Mouse (Mus musculus) retina, postnatal 1 day (tissue): ENCODE data around the gene Zfp800.

Experiments used
- DNase-seq: peaks from one replicate; pipeline ENCODE4 v3.0.0-alpha.2; 2012

Zfp800 gene

DNA sequence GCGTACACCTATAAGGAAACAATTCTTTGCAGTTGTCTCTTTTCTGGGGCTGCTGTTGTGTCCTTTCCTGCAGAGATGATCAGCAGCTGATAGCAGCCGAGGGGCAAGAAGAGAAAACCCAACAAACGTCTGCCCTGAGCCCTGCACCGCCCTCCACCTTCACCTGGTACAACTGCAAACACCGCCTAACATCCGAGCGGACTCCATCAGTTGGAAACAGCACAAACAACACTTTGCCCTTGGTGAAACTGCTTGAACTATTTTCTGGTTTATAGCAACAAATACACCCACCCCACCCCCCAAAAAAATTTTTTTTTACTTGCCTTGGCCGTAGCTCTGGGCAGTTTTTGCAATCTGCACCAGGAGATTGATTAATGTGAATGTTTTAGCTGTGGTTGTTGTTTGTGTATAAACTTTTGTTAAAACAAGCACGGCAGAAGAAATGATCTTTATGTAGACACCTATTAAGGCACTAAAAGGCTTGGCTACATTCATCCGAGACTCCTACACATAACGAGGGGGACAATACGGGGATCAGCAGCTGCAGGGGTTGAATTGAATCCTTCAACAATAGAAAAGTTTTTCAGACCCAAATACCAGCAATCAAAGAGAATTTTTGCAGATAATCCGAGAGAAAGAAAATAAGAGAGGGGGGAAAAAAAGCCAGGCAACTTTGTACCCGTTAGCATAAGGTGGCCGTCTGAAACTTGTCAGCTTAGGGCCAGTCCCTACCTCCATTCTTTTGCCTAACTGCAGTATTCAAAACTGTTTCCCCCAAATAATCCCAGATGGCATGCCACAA is 1.6 kb downstream of the Zfp800 start:
- DNase-seq, result no peak

DNA sequence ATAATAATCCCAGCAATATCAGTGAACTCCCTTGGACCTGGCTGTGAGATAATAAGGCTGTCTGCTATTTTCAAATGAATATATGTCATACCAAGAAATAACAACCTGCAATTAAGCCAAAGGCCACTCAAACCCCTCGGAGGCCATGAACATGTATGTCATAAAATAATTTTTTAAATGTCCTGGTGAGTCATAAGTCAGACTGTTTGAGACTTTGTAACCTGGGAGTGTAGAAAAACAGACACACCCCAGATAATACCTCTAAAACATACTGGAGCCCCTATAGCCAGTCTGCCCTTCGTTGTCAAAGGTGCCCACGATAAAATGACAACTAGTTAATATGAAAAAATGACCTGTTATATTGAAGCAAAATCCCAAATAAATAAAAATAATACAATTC is 8.8 kb downstream of the Zfp800 start:
- no peak for DNase-seq

DNA sequence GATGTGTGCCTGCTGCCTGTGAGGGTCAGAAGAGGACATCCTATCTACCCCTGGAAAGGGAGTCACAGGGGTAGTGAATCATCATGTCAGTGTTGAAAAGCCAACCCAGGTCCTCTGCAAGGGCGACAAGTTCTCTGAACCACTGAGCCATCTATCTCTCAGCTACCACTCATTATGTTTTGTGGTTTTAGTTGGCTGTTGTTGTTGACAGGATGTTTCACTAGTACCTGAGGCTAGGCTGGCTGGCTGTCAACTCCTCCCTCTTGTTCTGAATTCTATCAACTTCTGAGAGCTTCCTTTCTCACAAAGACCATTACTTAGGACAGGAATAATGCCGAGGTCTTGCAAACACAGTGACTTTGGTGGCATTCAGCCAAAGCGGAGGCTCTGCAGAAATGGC is 12.6 kb downstream of the Zfp800 start:
- DNase-seq, result no peak

DNA sequence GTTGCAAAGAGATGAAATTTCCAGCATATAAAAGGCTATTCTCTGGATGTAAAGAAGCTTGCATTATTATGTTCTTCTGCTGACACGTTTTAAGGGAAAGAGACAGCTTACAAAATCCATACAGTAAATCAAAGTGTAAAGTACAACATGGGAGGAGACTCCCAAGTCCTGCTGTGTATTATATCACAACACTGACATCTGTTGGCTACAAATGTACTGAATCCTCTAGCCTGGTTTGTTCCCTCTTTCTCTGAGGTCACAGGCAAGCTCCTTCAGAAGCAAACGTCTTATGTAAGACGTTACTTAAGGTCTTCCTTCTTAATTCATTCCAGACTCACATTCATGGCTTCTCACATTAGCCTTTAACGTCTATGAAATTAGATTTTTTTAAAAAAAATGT is 15.8 kb downstream of the Zfp800 start:
- DNase-seq, result no peak

DNA sequence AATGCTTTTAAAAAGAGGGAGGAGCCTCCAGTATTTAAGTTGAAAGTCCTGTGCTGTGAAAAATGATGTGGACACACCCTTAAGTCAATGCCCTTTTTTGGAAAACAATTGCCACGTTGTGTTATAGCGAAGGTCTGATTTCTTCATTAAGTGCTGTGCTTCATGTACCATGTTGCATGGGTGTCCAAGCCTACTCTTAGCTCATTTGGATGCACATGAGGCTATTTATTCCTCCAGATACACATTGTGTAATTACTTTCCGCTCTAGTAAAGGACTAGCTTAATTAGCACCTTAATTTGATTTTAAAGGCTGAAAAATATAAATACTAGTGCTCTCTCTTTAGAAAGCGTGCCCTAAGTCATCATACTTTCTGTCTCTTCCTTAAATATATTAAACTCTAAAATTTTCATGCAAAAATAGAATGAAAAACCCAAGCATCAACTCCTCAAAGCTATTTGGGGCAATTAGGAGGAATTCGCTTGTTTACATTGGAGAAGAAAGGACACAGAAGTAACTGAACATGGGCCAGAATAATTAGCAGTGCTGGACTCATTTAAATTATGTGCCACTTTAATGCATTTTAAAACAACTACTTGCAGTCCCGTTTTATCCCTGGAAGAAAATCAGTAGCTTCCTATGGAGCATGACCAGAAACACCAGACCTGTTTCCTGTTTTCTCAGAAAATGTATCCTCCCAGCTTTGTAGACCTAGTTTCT is 27.7 kb downstream of the Zfp800 start:
- DNase-seq, result peak; percentile 67

DNA sequence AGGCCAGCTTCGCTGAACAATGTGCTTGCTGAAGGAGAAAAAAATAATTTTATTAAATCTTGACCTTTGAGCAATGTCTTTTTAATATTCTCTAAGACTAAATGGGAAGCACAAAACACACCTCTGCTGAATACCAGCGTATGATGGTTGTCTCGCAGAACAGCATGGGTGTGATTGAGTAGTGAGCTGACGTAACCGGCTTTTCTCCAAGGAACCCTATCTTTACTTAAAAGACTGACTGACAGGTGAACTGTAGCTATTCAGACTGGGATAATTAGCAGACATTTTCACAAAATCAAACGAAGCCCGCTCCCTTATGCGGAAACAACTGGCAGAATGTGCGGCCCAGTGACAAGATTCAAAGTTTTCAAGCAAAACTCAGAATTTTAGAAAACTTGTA is 30.2 kb downstream of the Zfp800 start:
- no peak for DNase-seq

DNA sequence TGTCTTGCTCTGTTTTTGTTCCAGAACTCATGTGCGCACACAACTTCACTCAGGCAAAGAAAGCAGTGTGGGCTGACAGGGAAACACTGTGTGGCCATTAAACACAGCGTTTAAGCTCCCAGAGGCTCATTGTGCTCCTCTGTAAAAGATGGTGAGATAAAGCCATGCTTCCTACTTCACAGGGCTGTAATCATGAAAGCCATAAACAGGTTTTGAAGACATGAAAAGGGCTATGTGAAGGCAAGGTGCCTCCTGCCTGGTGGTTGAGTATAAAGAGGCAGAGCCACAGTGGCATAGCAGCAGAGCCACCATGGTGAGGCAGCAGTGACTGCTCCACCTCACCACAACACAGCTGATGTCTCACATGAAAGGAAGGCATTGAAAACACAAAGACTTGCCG is 46.7 kb downstream of the Zfp800 start:
- no peak for DNase-seq

DNA sequence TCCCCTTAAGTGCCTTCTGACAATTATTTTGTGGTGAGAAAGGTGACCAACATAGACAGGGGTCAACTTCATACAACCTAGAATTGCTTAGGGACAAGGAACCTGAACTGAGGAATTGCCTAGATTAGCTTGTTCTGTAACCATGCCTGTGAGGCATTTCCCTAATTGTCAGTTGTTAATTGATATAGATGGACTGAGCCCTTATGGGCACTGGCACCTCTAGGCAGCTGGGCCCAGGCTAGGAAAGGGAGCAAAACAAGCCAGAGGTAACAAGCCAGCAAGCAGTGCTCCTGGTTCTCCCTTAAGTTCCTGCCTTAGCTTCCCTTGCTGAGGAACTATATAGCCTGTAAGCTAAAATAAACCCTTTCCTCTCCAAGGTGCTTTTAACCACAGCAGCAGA is 52.1 kb downstream of the Zfp800 start:
- no peak for DNase-seq

DNA sequence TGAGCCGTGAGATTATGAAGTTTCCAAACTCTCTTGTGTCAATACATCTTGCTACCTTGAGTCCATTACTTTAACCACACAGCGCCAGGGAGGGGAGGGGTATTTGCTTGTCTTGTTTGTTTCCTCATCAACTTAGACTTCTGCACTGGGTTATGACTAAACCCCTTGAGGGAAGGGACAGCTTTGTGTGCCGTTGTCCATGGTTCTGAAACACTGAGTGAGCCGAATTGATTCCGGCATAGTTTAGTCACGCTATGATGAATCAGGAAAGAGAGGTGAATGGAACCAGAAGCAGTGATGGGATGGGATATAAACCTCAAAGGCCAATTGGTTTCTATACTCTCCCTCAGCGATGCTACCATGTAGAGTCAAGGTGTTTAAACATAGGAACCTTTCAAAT is 52.6 kb downstream of the Zfp800 start:
- DNase-seq, result peak; percentile 58

DNA sequence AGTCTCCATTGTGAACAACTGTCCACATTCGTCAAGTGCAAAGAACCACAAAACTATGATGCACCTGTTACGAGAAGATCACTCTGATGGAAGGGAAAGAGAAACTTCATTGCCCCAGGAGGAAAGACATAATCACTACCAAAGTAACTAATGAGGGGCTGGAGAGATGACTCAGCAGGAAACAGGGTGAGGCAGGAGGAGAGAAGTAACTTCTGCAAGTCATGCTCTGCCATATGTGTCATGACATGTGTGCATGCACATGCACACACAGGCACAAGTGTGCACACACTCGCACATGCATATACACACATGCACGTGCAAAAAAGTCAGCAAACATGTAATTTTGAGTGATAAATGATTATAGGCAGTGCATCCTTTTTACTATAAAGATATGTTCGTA is 54.9 kb downstream of the Zfp800 start:
- DNase-seq, result no peak

DNA sequence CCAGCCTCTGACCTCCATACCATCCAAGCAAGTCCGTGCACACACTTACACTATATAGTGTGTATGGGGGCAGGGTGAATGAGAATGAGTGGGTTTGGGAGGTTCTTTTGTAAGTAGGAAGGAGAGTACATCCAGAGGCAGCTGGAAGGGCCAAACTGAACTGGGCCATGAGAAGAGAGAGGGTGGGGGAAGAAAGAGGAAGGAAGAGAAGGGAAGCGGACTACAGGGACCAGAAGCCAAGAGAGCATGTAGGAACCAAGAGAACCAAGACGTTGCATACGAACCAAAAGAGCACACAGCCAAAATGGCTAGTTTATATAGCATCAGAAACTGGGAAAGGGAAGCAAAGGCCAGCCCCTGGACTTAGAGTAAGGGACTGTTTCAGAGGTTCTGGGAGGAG is 56.6 kb downstream of the Zfp800 start:
- DNase-seq, result no peak

DNA sequence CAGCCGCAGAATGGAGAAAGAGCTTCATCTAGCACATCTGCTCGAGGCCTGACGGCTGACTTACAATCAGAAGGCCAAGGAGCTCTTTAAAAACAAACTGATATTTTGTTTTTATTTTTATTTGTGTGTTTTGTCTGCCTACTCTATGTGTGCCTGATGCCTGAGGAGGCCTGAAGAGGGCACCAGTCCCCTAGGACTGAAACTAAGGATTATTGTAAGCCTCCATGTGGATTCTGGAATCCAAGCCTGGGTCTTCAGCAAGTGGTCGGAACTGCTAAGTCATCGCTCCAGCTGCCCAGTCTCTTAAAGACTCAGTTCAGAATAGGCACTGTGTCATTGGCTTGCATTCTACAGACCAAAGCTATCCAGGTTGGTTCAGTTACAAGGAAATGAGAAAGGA is 58.4 kb downstream of the Zfp800 start:
- peak; percentile 12 for DNase-seq

DNA sequence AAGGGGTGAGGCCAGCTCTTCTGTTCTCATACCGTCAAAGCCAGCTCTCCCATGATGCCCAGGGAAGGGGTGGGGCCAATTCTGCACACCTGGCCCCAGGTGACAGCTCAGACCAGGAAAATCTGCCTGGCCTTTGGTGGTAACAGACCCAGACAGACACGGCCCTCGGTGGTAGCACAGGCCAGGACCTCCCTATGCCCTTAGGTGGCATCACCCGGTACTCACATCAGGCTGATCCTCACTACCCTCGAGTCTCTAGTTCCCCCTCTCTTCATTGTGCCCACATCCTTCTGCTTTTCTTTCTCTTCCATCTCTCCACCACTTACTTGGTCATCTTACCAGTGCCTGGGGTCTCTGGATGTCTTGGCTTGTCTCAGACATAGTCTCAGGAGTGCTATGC is 64.1 kb downstream of the Zfp800 start:
- DNase-seq, result no peak

DNA sequence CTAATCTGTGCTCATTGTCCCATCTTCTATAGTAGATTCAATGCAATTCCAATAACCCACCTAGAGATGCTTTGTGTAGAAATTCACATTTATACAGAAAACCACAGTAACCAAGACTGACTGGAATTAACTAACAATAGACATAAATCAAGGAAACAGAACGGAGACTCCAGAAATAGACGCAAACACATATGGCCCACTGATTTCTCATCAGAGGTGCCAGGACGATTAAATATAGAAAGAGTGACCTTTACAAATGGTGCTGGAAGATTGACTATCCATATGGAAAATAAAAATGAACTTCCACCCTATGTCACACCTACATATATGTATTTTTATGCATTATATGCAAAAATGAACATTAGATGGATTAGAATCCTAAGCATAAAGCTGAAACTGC is 65.3 kb downstream of the Zfp800 start:
- DNase-seq, result no peak

DNA sequence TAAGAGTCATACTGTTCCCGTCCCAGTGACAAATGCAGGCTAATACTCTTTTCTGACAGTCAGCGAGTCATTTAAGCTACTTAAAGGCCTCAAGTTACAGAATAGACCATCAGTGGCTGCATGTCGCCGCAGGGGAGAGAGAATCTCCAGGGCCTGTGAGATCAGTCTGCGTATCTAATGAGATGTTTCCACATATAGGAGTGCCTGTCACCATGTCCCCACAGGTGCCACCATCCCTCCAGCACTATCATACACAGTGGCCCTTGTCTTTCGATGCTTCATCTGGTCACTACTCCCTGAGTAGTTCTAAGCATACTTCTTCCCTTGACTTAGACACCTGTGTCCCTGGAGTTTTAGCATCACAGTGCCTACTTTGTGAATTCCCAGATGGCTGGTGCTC is 68.0 kb downstream of the Zfp800 start:
- DNase-seq, result peak; percentile 51

DNA sequence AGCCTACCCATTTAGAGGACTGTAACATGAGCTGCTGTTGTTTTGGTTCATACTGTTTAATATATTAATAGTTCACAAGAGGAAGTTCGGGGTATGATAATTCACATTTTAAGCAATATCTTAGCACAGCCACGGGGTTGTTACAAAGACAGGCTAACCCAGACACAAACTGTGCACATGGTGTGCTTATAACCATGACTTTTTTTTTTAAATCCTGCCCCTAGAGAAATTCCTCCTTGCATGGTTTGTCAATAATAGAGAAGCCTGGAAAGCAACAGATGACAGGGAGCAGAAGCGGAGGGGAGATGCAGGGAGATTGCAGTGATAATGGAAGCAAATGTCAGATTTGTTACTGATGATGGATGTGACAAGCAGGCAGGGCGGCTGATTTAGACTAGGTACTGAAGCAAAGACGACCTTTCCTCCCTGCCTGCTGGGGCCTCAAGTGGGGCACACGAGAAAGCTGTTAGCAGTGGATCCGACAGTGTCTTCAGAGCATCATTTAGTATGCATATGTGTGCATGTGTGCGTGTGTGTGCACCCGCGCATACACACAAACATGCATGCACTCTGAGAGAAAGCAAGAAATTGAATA is 68.7 kb downstream of the Zfp800 start:
- DNase-seq, result peak; percentile 76

DNA sequence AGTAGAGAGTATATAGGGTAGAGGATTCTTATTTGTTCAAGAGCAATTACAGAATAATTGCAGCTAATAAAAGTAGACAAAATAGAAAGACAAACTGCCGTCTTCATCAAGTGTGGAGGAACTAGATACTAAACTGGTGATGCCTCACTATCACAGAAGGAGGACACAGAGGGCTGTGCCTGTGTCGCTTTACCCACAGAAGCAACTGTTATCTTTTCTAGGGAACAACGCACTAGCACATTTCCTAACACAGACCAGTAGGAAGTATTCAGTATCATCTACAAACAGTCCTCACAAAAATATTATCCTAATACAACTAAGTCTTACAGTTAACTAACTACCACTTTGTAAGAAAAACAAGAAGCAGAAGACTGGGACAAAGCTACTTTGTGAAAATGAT is 71.1 kb downstream of the Zfp800 start:
- DNase-seq, result no peak

DNA sequence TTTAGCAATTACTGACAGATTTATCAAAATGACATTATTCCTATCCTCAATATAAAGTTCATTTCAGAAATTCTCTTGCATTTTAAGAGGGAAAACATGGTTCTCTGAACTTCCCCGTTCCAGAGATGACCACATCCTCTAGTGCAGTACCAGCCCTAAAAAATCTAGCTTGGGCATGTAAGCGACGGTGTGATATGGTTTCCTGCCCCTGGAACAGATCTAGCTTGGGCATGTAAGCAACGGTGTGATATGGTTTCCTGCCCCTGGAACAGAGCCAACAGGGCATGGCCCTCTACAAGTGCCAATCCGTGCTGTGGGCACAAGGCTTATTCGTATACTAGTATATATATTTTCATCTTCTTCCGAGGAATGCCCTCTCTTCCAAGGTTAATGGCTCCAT is 75.4 kb downstream of the Zfp800 start:
- no peak for DNase-seq

DNA sequence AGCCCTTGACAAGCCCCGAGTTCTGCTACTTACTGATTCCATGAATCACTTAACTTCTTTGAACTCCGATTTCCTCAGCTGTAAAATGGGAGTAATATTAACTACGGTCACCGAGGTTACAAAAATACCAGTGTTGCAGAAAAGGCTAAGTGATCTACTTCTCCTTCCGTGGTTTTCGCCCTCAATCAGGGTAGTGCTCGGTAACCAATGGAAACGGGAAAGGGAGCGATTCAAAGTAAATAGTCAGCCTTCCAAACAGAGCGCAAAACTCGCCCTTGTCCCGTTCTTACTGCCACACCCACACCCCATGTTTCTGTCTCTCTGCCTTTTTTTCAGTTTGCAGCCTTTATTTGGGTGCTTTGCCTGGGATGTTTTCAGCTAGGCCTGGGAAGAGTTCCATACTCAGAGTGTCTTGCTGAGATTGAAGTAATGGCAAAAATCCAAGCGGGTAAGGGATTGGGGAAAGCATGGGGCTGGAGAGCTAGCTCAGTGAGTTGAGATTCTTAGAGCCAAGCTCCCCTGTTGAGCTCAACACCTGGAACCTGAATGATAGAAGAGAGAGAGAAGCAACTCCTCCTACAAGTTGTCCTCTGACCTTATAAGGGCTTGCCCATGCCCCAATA is 78.0 kb downstream of the Zfp800 start:
- DNase-seq, result no peak

DNA sequence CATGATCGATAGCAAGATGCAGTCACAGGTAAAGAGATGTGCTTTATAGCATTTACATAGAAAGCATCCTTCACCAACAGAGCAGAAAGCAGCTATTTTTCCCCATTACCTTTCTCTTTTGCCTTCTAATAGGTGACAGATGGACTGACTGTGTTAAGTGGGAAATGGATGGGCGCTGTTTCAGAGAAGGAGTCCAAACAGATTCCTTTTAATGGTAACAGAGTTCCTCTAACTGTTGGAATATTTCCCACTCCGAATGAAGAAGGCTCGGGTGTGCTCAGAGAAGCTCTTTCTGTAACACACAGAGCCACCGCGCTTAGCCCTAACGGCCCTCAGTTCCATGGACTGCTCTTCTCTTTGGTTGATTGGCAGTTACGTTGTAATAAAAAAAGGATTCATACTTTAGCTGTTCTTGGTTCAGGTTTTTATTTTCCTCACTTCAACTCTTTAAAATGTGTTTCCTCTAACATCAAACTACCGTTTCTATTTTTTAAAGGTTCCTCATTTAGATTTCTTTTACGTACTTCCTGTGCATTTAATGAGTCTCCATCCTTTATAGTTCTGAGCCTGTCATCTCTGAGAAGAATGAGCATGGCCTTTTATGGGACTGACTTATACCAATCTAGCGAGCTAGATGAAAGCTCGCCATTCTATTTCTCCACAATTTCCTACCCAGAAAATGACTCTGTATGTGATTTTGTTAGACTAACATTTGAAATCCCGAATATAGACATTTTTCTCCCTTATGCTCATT is 78.8 kb downstream of the Zfp800 start:
- no peak for DNase-seq

DNA sequence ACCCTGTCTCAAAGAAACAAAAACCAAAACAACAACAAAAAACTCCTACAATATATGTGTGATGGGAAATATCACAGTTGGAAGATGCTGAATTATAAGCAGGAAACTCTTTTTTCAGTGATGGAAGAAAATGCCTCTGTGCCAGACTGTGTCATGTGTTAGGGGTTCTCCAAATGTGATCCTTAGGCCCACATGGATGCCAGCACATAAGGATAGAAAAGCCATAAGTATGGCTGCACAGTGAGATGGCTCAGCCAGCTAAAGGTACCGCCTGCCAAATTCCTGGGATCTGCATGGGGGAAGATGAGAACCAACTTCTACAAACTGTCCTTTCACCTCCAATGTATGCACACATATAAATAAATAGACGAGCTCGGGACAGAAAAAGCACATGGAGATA is 82.6 kb downstream of the Zfp800 start:
- no peak for DNase-seq

DNA sequence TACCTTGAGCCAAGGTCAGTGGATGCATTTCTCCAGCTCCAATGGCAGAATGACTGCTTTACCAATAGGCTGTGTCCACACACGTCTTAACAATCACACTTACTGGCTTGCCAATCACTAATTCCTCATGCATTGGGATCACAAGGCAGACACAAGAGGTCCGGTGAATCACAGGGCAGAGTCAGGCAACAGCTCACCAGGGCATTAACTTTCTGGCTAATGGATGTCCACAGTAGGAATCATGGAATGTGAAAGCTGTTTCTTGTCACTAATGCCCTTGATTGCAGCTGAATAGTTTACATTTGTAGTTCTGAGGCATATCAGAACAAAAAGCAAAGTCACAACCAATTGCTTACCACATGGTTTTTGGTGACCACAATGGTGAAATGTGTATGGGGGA is 85.7 kb downstream of the Zfp800 start:
- DNase-seq, result no peak

DNA sequence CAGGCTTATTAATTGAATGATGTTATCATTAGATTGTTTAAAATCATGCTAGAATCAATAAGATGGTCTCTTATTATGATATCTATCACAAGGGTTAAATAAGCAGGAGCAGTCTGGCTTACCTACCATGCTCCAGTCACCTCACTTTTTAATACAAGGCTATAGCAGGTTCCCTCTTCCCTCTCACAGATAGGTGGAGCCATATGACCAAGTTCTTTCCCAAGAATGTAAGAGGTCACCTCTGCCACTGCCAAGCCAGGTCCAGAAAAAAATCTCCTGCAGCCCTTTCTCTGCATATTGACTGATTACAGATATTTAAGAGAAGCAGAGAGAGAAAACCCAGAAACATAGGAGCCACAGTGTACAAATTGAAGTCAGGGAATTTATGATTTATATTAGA is 88.1 kb downstream of the Zfp800 start:
- DNase-seq, result peak; percentile 47
